ENCODE assay signal across 8 mouse cellular contexts in the genomic region with DNA sequence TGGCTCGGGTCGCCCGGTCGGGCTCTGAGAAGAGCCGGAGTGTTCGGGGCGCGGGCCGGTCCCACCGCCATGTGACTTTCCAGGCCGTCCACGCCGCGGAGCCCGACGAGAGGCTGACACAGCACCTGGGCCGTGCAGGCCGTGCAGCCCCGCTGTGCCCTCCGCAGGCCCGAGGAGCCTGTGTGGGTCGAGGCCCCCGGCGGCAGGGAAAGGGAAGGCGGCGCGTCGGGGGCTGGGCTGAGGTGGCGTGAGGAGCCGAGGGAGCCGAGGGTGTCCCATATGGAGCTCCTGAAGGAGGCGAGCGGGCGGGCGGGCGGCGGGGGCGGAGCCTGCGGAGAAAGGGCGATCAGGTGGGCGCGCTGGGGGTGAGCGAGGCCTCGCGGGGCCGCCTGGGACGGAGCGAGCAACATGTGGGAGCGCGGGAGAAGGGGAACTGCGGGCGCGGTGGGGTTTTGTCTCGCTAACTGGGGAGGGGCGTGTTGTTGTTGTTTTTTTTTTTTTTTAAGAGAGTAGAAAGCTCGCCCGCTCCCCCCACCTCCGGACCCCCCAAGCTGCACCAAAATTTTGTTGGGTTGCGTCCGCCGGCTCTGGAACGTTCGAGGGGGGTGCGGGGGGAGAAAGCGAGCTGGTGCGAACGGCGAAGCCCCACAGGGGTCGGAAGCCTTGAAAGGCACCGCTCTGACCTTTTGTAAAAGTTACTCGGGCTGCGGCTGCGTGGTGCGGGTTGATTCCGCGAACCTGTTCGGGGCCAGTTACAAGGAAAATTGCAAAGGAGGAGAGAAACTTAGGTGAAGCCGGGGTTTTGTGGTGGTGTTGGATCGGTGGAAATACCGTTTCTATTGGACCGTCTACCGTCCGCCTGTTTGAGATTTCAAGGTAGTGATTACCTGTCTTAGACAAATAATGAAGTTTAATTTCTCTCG. TPM values are rescaled to one million over a fixed set of nuclear protein-coding genes. Genes with fewer than 3 reads are reported as not detected.
A peak's percentile ranks its signal among the peaks of the same experiment; 100 is the strongest.
DNase-seq lines count a peak whose midpoint lies in the region; ATAC-seq and TF ChIP-seq lines count a peak whose summit lies in the region.

No protein-coding gene starts in this region.

- no peak for TF ChIP-seq POLR2A in spleen, adult 2 months (IDR thresholded peaks at IDR 0.05; ENCODE audit: low read depth, low read length)

- H3K9me3 ChIP-seq in forebrain, embryonic 14.5 days (replicated peaks; ENCODE audit: control insufficient read depth, low read length): no peaks in the 10 kb centered on the region
- H3K9me3 ChIP-seq in hindbrain, postnatal 0 days (ENCODE audit: low read length): no peaks in the 10 kb centered on the region
- no peaks in the 10 kb centered on the region for H3K9me3 ChIP-seq in limb, embryonic 11.5 days (ENCODE audit: control insufficient read depth, low read length)
- no peaks in the 10 kb centered on the region for H3K9me3 ChIP-seq in midbrain, embryonic 11.5 days (ENCODE audit: control insufficient read depth, low read length)

- WGBS in forebrain, embryonic 14.5 days: under 1% methylated on average over 82 of the region's 84 CpGs
- under 1% methylated on average over 75 of the region's 84 CpGs for WGBS in hindbrain, postnatal 0 days
- under 1% methylated on average over 84 of the region's 84 CpGs for WGBS in limb, embryonic 11.5 days
- under 1% methylated on average over 83 of the region's 84 CpGs for WGBS in midbrain, embryonic 11.5 days
- under 1% methylated on average over 82 of the region's 84 CpGs for WGBS in spleen, adult 2 months

- peak overlapping the region; percentile 88 for H3K4me2 ChIP-seq in forebrain, embryonic 14.5 days (ENCODE audit: low read length)
- peak overlapping the region; percentile 87 for H3K4me2 ChIP-seq in hindbrain, postnatal 0 days (ENCODE audit: low read depth, low read length)
- H3K4me2 ChIP-seq in limb, embryonic 11.5 days (ENCODE audit: low read depth, severe bottlenecking): peak overlapping the region; percentile 48
- peak overlapping the region; percentile 78 for H3K4me2 ChIP-seq in midbrain, embryonic 11.5 days

- peaks cover 4% of the 10 kb centered on the region for H3K4me1 ChIP-seq in forebrain, embryonic 14.5 days (ENCODE audit: control insufficient read depth, insufficient read depth, low read length)
- H3K4me1 ChIP-seq in hindbrain, postnatal 0 days (ENCODE audit: insufficient read depth, low read length): 0 out of 2 replicates have a peak, but pooled peaks cover 3% of the 10 kb centered on the region
- no peaks in the 10 kb centered on the region for H3K4me1 ChIP-seq in limb, embryonic 11.5 days (ENCODE audit: control insufficient read depth, insufficient read depth, low read length)
- H3K4me1 ChIP-seq in midbrain, embryonic 11.5 days (ENCODE audit: control insufficient read depth, insufficient read depth, low read length): peaks cover 6% of the 10 kb centered on the region; the same call in 1 of the 2 replicates
- H3K4me1 ChIP-seq in spleen, adult 2 months (ENCODE audit: control insufficient read depth, insufficient read depth, insufficient read length): peaks cover 4% of the 10 kb centered on the region; the same call in 1 of the 2 replicates

- H3K27me3 ChIP-seq in forebrain, embryonic 14.5 days (replicated peaks; ENCODE audit: control insufficient read depth, insufficient read depth, low read length): no peaks in the 10 kb centered on the region
- no peaks in the 10 kb centered on the region for H3K27me3 ChIP-seq in hindbrain, postnatal 0 days (ENCODE audit: insufficient read depth, low read length)
- no peaks in the 10 kb centered on the region for H3K27me3 ChIP-seq in limb, embryonic 11.5 days (ENCODE audit: control insufficient read depth, insufficient read depth, low read length)
- H3K27me3 ChIP-seq in midbrain, embryonic 11.5 days (ENCODE audit: control insufficient read depth, insufficient read depth, low read length): no peaks in the 10 kb centered on the region
- no peaks in the 10 kb centered on the region for H3K27me3 ChIP-seq in spleen, adult 2 months (ENCODE audit: control insufficient read depth, insufficient read depth, low read length)

- DNase-seq in frontal cortex, adult 2 months (ENCODE audit: extremely low spot score in 1 of 2, low spot score in 1 of 2): no peak
- peak; percentile 70 for DNase-seq in c-Kit-positive CD71-negative TER-119-negative erythroid progenitor cells, embryonic 14.5 days (ENCODE audit: low read depth)
- peak; percentile 67 for DNase-seq in forebrain, embryonic 14.5 days (ENCODE audit: low spot score)
- peak; percentile 32 for DNase-seq in hindbrain, postnatal 0 days (ENCODE audit: low spot score)
- DNase-seq in limb, embryonic 11.5 days (ENCODE audit: low spot score): peak; percentile 90
- DNase-seq in midbrain, embryonic 11.5 days (ENCODE audit: low spot score, missing footprints): peak; percentile 95
- no peak for DNase-seq in spleen, adult 2 months (ENCODE audit: low read depth in 1 of 2, low spot score in 2 of 2)

- H3K4me3 ChIP-seq in forebrain, embryonic 14.5 days (ENCODE audit: low read depth, low read length): peak overlapping the region; percentile 89
- H3K4me3 ChIP-seq in hindbrain, postnatal 0 days (ENCODE audit: low read length): peak overlapping the region; percentile 91
- H3K4me3 ChIP-seq in limb, embryonic 11.5 days (ENCODE audit: low read depth, low read length): peak overlapping the region; percentile 90
- peak overlapping the region; percentile 95 for H3K4me3 ChIP-seq in midbrain, embryonic 11.5 days (ENCODE audit: low read depth, low read length)
- H3K4me3 ChIP-seq in spleen, adult 2 months (ENCODE audit: extremely low read depth, insufficient read depth, insufficient read length): peak overlapping the region; percentile 91

- TF ChIP-seq CTCF in hindbrain, postnatal 0 days (IDR thresholded peaks at IDR 0.05; ENCODE audit: low read depth): no peak
- no peak for TF ChIP-seq CTCF in spleen, adult 2 months (IDR thresholded peaks at IDR 0.05; ENCODE audit: extremely low read depth, insufficient read depth, insufficient read length, insufficient replicate concordance)

- H3K36me3 ChIP-seq in forebrain, embryonic 14.5 days (ENCODE audit: control insufficient read depth, insufficient read depth, low read length): no peaks in the 10 kb centered on the region
- H3K36me3 ChIP-seq in hindbrain, postnatal 0 days (ENCODE audit: insufficient read depth, low read length): no peaks in the 10 kb centered on the region
- H3K36me3 ChIP-seq in limb, embryonic 11.5 days (ENCODE audit: control insufficient read depth, insufficient read depth, low read length): no peaks in the 10 kb centered on the region
- no peaks in the 10 kb centered on the region for H3K36me3 ChIP-seq in midbrain, embryonic 11.5 days (ENCODE audit: control insufficient read depth, insufficient read depth, low read length)
- no peaks in the 10 kb centered on the region for H3K36me3 ChIP-seq in spleen, adult 2 months (ENCODE audit: control insufficient read depth, insufficient read depth, low read length)

- H3K27ac ChIP-seq in forebrain, embryonic 14.5 days (ENCODE audit: low read depth, low read length): peak overlapping the region; percentile 93
- peak overlapping the region; percentile 96 for H3K27ac ChIP-seq in hindbrain, postnatal 0 days
- peak overlapping the region; percentile 97 for H3K27ac ChIP-seq in limb, embryonic 11.5 days (replicated peaks; ENCODE audit: low read depth, low read length)
- H3K27ac ChIP-seq in midbrain, embryonic 11.5 days (ENCODE audit: low read depth, low read length): peak overlapping the region; percentile 96
- peak overlapping the region; percentile 97 for H3K27ac ChIP-seq in spleen, adult 2 months (ENCODE audit: insufficient read depth, low read length)

- peak; percentile 75 for ATAC-seq in frontal cortex, adult (ENCODE audit: low TSS enrichment)
- ATAC-seq in forebrain, embryonic 14.5 days: peak; percentile 83
- peak; percentile 89 for ATAC-seq in hindbrain, postnatal 0 days
- peak; percentile 86 for ATAC-seq in limb, embryonic 11.5 days (ENCODE audit: insufficient number of reproducible peaks, low FRiP score, low TSS enrichment, low read depth)
- ATAC-seq in midbrain, embryonic 11.5 days (ENCODE audit: low FRiP score): peak; percentile 87

- peak overlapping the region; percentile 86 for H3K9ac ChIP-seq in forebrain, embryonic 14.5 days (ENCODE audit: low read length)
- peak overlapping the region; percentile 87 for H3K9ac ChIP-seq in hindbrain, postnatal 0 days (replicated peaks; ENCODE audit: low read length)
- H3K9ac ChIP-seq in limb, embryonic 11.5 days (ENCODE audit: low read length): peak overlapping the region; percentile 89
- H3K9ac ChIP-seq in midbrain, embryonic 11.5 days (ENCODE audit: low read length): peak overlapping the region; percentile 90

RNA-seq across cellular contexts. Expression of a gene that starts 3.4 kb away (rescaled TPM):
- polyA plus RNA-seq in frontal cortex, adult 2 months (2012; rRNA removed): 21.6 and 23.3 TPM in 2 replicates
- polyA plus RNA-seq in forebrain, embryonic 14.5 days (2014; fragmentation: Nextera tagmentation; extraction: Ambion mirVana): 29.0 and 32.6 TPM in 2 replicates
- 61.3 and 62.1 TPM in 2 replicates for total RNA-seq in hindbrain, postnatal 0 days (2014; rRNA removed)
- 19.5 and 21.2 TPM in 2 replicates for polyA plus RNA-seq in hindbrain, postnatal 0 days (2015; fragmentation: Nextera tagmentation; extraction: Ambion mirVana)
- 35.8 and 37.4 TPM in 2 replicates for polyA plus RNA-seq in limb, embryonic 11.5 days (2014; fragmentation: Nextera tagmentation; extraction: Ambion mirVana)
- 36.9 and 41.8 TPM in 2 replicates for polyA plus RNA-seq in midbrain, embryonic 11.5 days (2014; fragmentation: Nextera tagmentation; extraction: Ambion mirVana)
- polyA plus RNA-seq in spleen, adult 2 months (2012; rRNA removed): 27.5 and 37.6 TPM in 2 replicates

RNA-seq across cellular contexts. Expression of a gene that starts 6.4 kb away (rescaled TPM):
- 0.02 and 0.04 TPM in 2 replicates for polyA plus RNA-seq in frontal cortex, adult 2 months (2012; rRNA removed)
- polyA plus RNA-seq in forebrain, embryonic 14.5 days (2014; fragmentation: Nextera tagmentation; extraction: Ambion mirVana): not detected in 2 replicates
- 0.47 TPM in 1 of 2 replicates, not detected in the other for total RNA-seq in hindbrain, postnatal 0 days (2014; rRNA removed)
- 0.18 TPM in 1 of 2 replicates, not detected in the other for polyA plus RNA-seq in hindbrain, postnatal 0 days (2015; fragmentation: Nextera tagmentation; extraction: Ambion mirVana)
- not detected in 2 replicates for polyA plus RNA-seq in limb, embryonic 11.5 days (2014; fragmentation: Nextera tagmentation; extraction: Ambion mirVana)
- polyA plus RNA-seq in midbrain, embryonic 11.5 days (2014; fragmentation: Nextera tagmentation; extraction: Ambion mirVana): not detected in 2 replicates
- not detected in 2 replicates for polyA plus RNA-seq in spleen, adult 2 months (2012; rRNA removed)

Comparison
In these comparisons a context has a peak if more than half of its experiments do, and no peak if none do; other contexts are left out.
1. DNase-seq: peak in c-Kit-positive CD71-negative TER-119-negative erythroid progenitor cells, embryonic 14.5 days (single experiment), forebrain, embryonic 14.5 days (single experiment), hindbrain, postnatal 0 days (single experiment), limb, embryonic 11.5 days (single experiment) and midbrain, embryonic 11.5 days (single experiment); none in frontal cortex, adult 2 months (0 of 2) and spleen, adult 2 months (0 of 2).
2. Peak in every context shown above with its lines, with median percentiles within 50 percentile points of each other: ATAC-seq, H3K27ac ChIP-seq, H3K4me2 ChIP-seq, H3K4me3 ChIP-seq and H3K9ac ChIP-seq.